Mouse (Mus musculus) stomach, postnatal 0 days (tissue): ENCODE results near the gene Cyp3a57.

Source experiments
- CTCF ChIP-seq: IDR thresholded peaks from 2 replicates; pipeline ENCODE4 v1.5.1; 2016; ENCODE audit warnings: antibody characterized with exemption, low read depth, mild to moderate bottlenecking, moderate library complexity
- EP300 ChIP-seq: optimal IDR thresholded peaks from 2 replicates; pipeline ENCODE3; 2016; ENCODE audit warnings: antibody characterized with exemption

DNA sequence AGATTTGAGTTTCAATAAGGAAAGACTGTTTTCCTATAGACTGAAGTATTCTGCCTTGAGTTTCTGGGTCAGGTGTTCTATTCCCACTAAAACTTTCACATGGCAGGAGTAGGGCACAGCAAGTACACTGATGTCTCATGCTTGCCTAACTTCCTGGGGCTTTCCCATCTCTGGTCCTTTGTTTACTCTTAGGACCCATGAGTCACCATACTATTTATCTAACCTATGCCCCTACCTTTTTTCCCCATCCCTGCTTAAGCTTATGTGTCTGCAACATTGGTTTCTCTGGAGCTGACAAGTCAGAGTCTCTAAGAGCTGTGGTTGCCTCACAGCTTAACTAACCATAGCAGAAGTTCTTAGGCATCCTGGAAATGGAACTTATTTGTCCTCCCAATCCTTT lies 31.2 kb upstream of the Cyp3a57 start:
- TF ChIP-seq CTCF (no peak), EP300 (no peak)
